Mouse (Mus musculus) adipose tissue, adult 10 weeks (tissue): Measurements from ENCODE around the gene Dph2. TPM values are rescaled to one million over a fixed set of nuclear protein-coding genes. Genes with fewer than 3 reads are reported as not detected.

ENCODE experiments used
- polyA plus RNA-seq: library from polyadenylated mRNA; stranded (reverse); fragments of 350-450 nt; fragmentation: Illumina TruSeq; extraction: RNeasy Lipid Tissue Mini Kit (QIAGEN cat#74804); gene quantifications from one replicate; pipeline ENCODE4 v1.2.3, GENCODE M21; 2014; ENCODE audit warnings: low read depth, low replicate concordance

Gene Dph2
- 6.1 TPM for polyA plus RNA-seq

GRCm38 (mm10) chr4:117891738-117892161 is at the start of gene Dph2:
TSS of gene Dph2 (minus strand) at chr4:117892032.

GRCm38 (mm10) chr4:117929391-117929881 is 37.6 kb upstream of the Dph2 start, which contains the start of gene Artn:
TSS of gene Artn (minus strand) at chr4:117929763.

GRCm38 (mm10) chr4:117914591-117915442 is 23.0 kb upstream of the Dph2 start, which contains the start of gene Ipo13:
TSS of gene Ipo13 (minus strand) at chr4:117914999.

DNA sequence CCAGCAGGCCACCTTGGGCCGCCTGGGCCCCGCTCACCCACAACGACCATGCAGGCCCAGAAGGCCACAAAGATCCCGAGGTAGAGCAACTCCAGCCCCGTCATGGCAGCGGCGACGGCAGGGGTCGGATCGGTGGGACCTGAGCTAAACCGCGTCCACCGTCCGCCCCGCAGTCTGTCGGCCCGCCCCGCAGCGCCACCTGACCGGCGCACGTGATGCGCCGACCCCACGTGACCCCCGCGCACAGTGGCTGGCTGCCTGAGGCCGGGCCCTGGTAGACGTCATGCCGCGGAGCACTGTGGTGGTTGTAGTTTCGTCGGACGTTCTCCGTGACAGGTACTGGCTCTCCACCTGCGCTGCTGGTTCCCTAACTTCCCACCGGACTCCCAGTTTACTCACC is 4.7 kb downstream of the Dph2 start, which contains the start of gene Atp6v0b:
TSS of gene Atp6v0b (minus strand) at position 201 of the 400 bp plus-strand sequence.

DNA sequence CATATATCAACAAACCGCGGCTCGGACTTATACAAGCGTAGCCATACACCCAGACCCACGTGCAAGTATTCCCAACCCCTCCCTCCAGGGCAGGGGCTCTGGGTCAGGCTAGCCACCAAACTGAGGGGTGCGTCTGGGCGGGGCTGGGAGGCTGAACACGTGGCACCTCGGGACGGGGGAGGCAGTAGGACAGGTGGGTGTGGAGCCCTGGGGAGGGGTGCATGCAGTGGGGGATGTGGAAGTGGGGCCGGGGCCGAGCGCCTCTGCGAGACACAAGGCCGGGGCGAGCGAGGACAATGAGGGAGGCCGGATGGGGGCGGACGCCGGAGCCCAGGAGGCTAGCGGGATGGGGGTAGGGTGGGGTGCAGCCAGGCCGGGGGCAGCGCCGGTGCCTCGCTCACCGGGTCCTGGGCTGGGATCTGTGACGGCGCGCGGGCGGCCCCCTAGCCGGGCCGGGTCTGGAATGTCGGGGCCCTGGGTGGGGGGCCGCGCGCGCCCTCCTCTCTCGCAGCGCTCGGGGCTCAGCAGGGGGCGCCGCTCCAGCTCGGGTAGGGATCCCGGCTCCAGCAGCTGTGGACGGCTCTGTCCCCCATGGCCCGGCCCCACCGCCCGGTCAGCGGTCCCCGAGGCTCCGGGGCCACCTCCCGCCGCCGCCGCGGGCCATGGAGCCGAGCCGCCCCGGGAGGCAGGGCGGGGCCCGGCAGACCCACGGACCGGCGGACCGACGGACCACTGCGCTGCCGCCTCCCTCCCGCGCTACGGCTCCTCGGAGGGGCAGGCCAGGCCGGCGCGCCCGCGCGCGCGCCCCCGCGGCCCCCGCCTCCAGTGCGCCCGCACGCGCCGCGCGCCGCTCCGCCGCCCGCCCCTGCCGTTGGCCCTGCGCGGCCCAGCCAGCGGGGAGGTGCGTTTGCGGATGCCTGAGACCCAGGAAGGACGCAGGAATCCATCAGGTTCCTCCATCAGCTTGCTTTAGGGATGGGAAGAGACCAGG is 8.8 kb downstream of the Dph2 start, which contains the start of gene B4galt2:
TSS of gene B4galt2 (minus strand) at position 787 of the 991 bp plus-strand sequence.

GRCm38 (mm10) chr4:117872471-117872886 is 19.4 kb downstream of the Dph2 start, which contains the start of gene Ccdc24:
TSS of gene Ccdc24 (minus strand) at chr4:117872557.

Other genes starting within 250 kb of the Dph2 start
- gene Dmap1, start 209.8 kb downstream of the Dph2 start, polyA plus RNA-seq: 20.5 TPM
- not detected for gene Gm12845, start 167.6 kb downstream of the Dph2 start, polyA plus RNA-seq
- gene Klf17, start 126.4 kb downstream of the Dph2 start, polyA plus RNA-seq: 0.40 TPM
- gene Slc6a9, start 57.5 kb downstream of the Dph2 start, polyA plus RNA-seq: 17.7 TPM
- 3.5 TPM for gene Ccdc24, start 19.5 kb downstream of the Dph2 start, polyA plus RNA-seq
- gene B4galt2, start 8.5 kb downstream of the Dph2 start, polyA plus RNA-seq: 6.9 TPM
- gene Atp6v0b, start 4.7 kb downstream of the Dph2 start, polyA plus RNA-seq: 177 TPM
- 28.6 TPM for gene Ipo13, start 23.0 kb upstream of the Dph2 start, polyA plus RNA-seq
- gene Artn, start 37.7 kb upstream of the Dph2 start, polyA plus RNA-seq: 4.1 TPM
- gene St3gal3, start 242.9 kb upstream of the Dph2 start, polyA plus RNA-seq: 37.1 TPM